Mouse (Mus musculus) heart, postnatal 0 days (tissue): ENCODE data around the gene Ric1.

Source experiments
- CTCF ChIP-seq: IDR thresholded peaks from 2 replicates; pipeline ENCODE4 v1.5.1; 2016; ENCODE audit warnings: antibody characterized with exemption, control low read depth, low read depth
- EP300 ChIP-seq: IDR thresholded peaks from 2 replicates; pipeline ENCODE4 v1.6.1; 2016; ENCODE audit warnings: antibody characterized with exemption, low read depth

DNA sequence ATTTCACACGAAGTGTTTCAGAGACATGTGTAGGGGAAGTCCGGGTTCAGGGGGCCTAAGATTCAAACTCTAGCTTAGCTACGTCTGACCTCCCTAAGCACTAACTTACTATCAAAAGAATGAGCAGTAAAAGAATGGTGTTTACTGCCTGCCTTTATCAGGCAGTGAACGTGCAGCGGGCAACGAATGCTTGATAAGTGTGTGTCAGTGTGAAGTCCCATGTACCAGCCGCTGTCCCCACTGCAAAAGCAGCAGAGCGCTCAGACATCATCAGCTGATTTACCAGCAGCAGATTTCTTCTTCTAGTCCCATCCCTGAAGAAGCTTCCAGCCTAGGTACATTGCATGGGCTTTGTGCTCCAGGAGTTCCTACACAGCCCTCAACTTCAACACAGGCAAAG lies 49.7 kb upstream of the Ric1 start:
- no peak for TF ChIP-seq CTCF
- TF ChIP-seq EP300: no peak
